Mouse (Mus musculus): Measurements from ENCODE around the gene Snd1.
A peak's percentile ranks its signal among the peaks of the same experiment; 100 is the strongest.

Gene Snd1

GRCm38 (mm10) chr6:28756306-28757018, 281.5 kb downstream of the Snd1 start:
- no peak for DNase-seq

GRCm38 (mm10) chr6:28758293-28758692, 283.4 kb downstream of the Snd1 start:
- no peak for DNase-seq

- no peak for DNase-seq
These were observed 286.8 kb downstream of the Snd1 start for GRCm38 (mm10) chr6:28761728-28762127.

GRCm38 (mm10) chr6:28762132-28762775, 287.3 kb downstream of the Snd1 start:
- DNase-seq: no peak

- no peak for DNase-seq
These were observed 291.7 kb downstream of the Snd1 start for GRCm38 (mm10) chr6:28766622-28767021.

- no peak for DNase-seq
These were observed 293.0 kb downstream of the Snd1 start for GRCm38 (mm10) chr6:28767891-28768481.

GRCm38 (mm10) chr6:28771331-28771730, 296.4 kb downstream of the Snd1 start:
- DNase-seq: no peak

- no peak for DNase-seq
These were observed 306.8 kb downstream of the Snd1 start for GRCm38 (mm10) chr6:28781696-28782095.

GRCm38 (mm10) chr6:28783082-28783647, 308.2 kb downstream of the Snd1 start:
- DNase-seq: no peak

GRCm38 (mm10) chr6:28783953-28784352, 309.0 kb downstream of the Snd1 start:
- no peak for DNase-seq

- DNase-seq: no peak
These were observed 310.8 kb downstream of the Snd1 start for GRCm38 (mm10) chr6:28785770-28786169.

- peak; percentile 49 for DNase-seq
These were observed 312.2 kb downstream of the Snd1 start for GRCm38 (mm10) chr6:28787133-28787532.

- DNase-seq: no peak
These were observed 314.7 kb downstream of the Snd1 start for GRCm38 (mm10) chr6:28789685-28790084.

GRCm38 (mm10) chr6:28791183-28791582, 316.2 kb downstream of the Snd1 start:
- no peak for DNase-seq

GRCm38 (mm10) chr6:28791809-28792208, 316.9 kb downstream of the Snd1 start:
- DNase-seq: no peak

GRCm38 (mm10) chr6:28795380-28795779, 320.4 kb downstream of the Snd1 start:
- DNase-seq: peak; percentile 33

GRCm38 (mm10) chr6:28795792-28796515, 321.0 kb downstream of the Snd1 start:
- no peak for DNase-seq

- DNase-seq: no peak
These were observed 324.9 kb downstream of the Snd1 start for GRCm38 (mm10) chr6:28799818-28800217.

- peak; percentile 94 for DNase-seq
These were observed 326.0 kb downstream of the Snd1 start for GRCm38 (mm10) chr6:28800976-28801375.

- DNase-seq: peak; percentile 85
These were observed 328.8 kb downstream of the Snd1 start for GRCm38 (mm10) chr6:28803678-28804279.

GRCm38 (mm10) chr6:28804751-28805150, 329.8 kb downstream of the Snd1 start:
- peak; percentile 52 for DNase-seq

GRCm38 (mm10) chr6:28813057-28813456, 338.1 kb downstream of the Snd1 start:
- no peak for DNase-seq

GRCm38 (mm10) chr6:28814895-28815294, 340.0 kb downstream of the Snd1 start:
- no peak for DNase-seq

All from cerebellum, adult 9-10 months (tissue).